Mouse (Mus musculus): ENCODE measurements around the gene Hdac7.

Gene Hdac7

DNA sequence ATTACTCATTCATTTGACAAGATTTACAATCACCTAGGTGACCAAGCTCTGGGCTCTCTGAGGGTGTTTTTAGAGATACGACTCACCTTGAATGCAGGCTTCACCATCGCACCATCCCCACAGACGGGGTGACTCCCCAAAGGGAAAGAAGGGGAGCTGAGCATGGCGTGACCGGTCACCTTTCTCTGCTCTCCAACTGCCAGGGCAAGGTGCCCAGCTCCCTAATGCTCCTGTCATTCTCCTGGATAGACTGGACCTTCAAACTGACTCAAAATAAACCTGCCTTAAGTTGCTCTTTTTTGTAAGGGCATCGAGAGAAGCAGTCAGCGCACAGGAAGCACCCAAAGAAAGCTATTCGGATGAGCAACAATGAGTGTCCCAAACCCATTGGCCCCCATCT is 74.0 kb downstream of the Hdac7 start:
- no peak for DNase-seq (ENCODE audit: low read depth in 1 of 2, low spot score in 2 of 2)

DNA sequence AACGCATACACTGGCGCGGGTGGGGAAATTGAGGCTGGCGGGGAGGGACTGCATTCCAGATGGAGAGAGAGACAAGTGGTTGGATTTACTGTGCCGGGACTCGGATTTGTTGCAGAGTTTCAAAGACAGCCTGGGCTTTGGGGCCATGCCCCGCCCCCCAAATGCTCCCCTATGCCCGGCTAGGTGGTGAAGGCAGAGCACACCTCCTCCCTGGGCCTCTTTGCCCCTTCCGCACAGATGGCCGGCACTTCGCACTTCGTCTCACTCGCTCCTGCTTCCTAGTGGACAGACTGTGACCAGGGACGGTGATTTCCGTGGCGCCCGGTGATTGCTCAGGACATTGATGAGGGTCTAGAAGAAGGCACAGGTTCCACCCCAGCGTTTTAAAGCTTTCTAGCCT is 76.1 kb downstream of the Hdac7 start:
- DNase-seq (ENCODE audit: low read depth in 1 of 2, low spot score in 2 of 2), result no peak

DNA sequence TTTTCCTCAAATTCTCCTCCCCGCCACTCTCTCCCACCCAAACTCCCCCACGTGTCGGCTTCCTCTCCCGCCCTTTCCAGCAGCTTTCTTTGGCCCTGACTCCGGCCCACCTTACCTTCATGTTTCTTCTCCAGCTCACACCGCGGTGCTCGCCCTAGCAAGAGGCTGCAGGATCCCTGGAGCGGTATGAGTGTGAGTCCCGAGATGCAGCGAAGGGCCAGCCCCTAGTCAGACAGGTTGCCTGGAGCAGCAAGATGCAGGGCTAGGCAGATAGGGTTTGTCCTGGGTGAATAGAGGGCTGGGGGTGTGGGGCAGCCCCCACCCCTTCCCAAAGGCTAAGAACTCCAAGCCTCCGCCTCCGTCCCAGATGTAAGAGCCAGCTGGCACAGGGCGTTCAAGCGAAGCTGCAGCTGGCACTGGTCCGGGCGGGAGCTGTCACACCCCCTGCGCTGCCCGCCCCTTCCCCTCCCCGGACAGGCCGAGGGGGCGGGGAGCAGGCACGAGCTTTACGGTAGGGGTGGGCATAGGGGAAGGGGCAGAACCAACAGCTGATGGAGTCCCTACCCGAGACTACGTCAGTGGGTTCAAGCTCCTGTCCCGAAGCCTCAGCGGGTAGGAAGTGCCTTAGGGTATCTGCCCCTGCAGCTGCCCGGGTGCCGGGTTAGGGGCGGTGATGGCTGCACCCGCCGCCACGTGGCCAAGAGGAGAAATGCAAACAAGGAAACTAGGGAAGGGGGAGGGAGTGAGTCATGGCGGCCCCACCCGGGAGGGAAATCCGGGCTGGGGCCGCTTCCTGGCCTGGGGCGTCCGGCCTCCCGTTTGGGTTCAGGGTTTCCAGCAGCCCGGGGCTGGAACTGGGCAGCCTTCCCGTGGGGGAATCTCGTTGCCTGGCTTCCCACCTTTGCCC is 76.8 kb downstream of the Hdac7 start, which contains the start of gene Rapgef3:
Gene Rapgef3 (minus strand): TSS at position 693 of the 907 bp plus-strand sequence.
- DNase-seq (ENCODE audit: low read depth in 1 of 2, low spot score in 2 of 2), result peak in 1 of 2 experiments; percentile 59

DNA sequence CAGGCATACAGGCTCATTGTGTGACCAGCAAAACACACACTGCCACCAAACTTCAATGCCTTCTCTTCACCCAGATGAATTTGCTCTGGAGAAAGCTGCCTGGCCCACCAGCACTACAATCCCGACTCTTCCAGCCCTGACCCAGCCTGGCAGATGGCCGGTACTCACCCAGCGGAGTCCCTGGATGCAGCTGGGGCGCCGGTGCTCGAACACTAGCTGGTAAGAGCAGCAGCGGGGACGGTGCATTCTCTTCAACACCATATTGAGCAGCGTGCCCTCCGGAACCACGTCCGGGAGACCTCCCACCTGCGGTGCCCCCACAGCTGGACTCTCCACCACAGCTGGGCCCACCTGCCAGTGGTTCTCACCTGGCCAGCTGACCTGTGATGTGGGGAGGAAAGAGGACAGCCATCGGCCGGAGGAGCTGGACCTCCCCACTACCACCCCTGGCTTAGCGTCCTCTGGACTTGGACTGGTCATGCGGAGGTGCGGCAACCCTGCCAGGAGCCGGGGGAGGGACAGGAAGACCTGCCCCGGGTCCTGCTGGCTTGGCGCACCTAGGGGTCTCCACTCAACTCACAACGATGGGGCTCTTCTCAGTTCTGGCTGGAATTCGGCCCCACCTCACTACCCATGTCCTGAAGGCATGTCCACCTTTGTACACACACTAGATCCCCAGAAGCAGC is 77.6 kb downstream of the Hdac7 start:
- DNase-seq (ENCODE audit: low read depth in 1 of 2, low spot score in 2 of 2), result no peak

DNA sequence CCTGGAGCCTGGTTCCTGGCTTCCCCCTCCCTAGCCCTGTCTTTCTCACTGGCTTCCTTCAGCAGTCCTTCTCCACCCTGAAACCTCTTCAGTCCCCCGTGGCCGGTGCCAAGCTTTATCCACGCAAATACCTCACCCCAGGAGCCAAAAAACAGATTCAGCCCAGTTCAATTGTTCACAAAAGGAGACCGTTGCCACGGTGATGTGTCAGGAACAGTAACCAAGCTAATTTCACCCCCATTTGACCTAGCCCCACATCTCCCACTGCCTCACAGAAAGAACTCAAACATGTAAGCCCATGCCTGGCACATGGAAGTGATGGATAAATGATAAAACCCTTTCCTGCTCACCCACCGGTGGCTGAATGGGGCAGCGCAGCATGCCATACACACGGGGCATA is 78.1 kb downstream of the Hdac7 start:
- no peak for DNase-seq (ENCODE audit: low read depth in 1 of 2, low spot score in 2 of 2)

DNA sequence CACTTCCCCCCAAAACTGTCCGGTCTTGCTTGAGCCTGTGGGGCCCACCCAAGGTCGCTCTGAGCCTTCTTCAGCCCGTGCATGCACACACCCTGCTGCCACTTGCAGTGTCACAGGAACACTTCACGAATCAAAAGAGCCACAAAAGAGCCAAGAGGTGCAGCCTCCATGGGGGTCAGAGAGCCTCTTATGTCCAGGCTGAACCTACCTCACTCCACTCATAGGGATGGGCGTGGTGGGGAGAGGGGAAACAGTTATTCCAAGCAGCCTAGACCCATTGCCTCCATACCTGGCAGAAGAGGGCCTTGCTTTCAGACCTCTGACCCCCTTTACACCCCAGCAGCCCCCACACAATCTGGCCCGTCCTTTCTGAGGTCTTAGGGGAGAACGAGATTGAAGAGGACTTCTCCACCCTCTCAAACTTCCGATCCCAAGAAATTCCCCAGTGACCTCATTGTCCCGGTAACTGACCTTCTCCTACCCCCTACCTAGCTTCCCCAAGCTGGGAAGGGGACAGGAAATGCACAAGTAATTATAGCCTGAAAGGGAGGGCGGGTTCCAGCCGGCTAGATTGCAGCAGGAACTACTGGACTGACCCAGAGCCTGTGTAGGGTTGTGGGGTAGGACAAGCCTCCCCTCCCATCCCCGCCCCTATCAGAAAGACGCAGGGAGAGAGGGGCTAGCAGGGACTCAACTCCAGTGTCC is 79.1 kb downstream of the Hdac7 start:
- DNase-seq (ENCODE audit: low read depth in 1 of 2, low spot score in 2 of 2), result no peak

DNA sequence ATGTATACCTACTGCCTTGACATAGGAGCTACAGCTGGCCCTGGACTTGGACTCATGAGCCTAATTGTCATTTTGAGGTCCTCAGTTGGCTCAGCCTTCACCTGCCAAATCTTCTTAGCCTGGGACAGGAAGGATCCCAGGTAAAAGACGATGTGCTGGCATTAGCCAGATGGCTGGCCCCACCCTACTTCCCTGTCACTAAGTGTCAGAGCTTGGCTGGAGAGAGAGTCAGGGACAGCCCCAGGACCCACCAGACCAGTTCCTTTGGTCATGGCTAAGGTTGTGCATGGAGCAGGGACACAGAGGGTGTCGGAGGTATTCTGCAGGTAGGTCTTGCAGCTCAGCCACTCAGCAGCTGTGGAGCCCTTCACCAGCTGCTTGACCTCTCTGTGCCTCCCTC is 79.8 kb downstream of the Hdac7 start:
- DNase-seq (ENCODE audit: low read depth in 1 of 2, low spot score in 2 of 2), result no peak

DNA sequence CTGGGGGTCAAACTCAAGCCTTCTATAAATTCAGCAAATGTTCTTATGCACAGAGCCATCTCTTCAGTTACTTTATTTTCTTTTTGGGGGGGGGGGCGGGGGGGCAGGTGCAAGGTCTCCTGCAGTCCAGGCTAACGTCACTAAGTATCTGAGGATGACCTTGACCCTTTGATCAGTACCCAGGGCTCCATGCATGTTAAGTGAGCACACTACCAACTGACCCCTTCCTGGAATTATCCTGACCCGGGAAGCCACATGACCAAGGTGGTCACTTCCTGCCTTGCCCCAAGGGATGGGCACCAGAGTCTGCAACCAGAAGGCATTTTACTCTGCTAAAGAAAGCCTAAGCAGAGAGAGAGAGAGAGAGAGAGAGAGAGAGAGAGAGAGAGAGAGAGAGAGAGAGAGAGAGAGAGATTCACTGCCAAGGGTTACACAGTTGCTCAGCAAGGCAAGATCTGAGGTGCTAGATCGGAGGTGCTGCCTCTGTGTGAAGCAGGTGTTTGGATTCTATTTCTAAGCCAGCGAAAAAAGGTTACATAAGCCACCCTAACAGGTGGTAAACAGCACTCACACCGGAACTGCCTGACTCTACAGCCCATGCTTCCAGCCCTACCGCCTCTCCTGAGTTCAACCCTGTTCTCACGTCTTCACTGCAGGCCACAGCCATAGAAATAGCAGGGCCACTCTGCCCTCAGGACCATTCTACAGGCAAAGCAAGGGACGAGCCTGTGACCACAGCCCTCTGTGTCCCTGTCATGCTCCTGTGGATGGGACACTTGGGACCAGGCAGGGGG is 80.8 kb downstream of the Hdac7 start:
- no peak for DNase-seq (ENCODE audit: low read depth in 1 of 2, low spot score in 2 of 2)

DNA sequence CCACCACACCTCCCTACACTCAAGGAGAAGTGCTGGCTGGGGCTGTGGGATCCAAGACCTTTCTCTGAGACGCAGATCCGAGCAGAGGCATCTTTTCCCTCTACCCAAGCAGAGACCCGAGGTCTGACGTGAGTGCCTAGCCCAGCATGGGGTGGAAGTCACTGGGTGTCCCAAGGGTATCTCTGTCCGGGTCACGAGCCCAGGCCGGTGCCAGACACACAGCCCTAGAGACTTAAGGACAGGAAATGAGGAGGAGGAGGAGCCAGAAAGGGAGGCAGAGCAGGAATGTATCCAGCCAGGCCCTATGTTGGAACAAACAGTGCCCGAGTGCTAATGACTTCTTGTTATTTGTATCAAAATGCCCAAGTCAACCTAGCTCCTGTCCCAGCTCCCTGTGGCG is 81.6 kb downstream of the Hdac7 start:
- DNase-seq (ENCODE audit: low read depth in 1 of 2, low spot score in 2 of 2), result no peak

DNA sequence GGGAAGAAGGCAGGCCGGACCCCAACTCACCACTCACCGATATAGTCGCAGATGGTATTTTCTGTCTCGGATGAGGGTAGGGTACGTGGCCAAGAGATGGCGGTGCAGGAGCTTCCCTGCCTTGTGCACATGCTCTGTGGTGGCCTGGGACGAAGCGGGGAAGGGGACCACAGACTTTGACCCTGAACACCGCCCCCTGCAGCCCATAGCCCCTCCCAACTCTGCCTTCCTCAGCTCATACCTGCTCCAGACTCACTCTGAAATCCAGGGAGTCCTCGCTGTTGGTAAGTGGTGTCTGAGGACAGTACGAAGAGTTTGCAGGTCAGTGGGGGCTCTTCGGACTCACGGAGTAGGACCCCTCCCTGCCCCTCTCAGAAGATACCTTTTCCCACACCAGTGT is 82.9 kb downstream of the Hdac7 start:
- no peak for DNase-seq (ENCODE audit: low read depth in 1 of 2, low spot score in 2 of 2)

DNA sequence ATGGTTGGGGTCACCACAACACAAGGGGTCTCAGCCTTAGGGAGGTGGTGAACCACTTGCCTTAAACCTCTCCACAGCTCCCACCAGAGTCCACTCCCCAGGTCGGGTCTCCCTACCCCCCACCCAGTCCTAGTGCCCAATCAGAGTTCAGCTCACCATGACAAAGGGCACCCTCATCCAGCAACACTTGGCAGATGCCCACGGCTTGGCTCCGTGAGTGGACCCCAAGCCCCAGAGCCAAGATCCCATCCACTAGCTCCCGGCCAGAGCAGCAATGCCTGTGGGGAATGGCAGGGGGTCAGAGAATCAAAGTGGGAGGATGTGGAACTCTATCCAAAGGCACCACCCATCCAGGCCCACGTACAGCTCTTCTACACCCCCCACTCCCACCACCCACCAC is 83.3 kb downstream of the Hdac7 start:
- DNase-seq (ENCODE audit: low read depth in 1 of 2, low spot score in 2 of 2), result no peak

DNA sequence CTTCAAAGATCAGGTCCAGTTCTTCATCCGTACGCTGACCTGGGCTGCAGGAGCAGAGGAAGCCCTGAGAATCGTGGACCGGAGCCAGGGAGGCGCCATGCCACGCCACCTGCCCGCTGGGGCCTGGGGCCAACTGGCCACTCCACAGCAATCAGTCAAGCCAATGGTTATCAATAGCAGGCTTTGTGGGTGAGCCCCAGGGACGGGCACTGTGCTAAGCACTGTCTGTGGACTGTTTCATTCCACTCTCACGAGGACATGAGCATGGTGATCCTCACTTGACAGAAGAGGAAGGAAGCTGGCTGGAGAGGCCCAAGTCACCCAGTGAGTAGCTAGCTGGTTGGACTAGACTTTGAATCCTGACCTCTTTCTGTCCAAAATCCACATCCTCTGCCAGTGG is 84.3 kb downstream of the Hdac7 start:
- no peak for DNase-seq (ENCODE audit: low read depth in 1 of 2, low spot score in 2 of 2)

DNA sequence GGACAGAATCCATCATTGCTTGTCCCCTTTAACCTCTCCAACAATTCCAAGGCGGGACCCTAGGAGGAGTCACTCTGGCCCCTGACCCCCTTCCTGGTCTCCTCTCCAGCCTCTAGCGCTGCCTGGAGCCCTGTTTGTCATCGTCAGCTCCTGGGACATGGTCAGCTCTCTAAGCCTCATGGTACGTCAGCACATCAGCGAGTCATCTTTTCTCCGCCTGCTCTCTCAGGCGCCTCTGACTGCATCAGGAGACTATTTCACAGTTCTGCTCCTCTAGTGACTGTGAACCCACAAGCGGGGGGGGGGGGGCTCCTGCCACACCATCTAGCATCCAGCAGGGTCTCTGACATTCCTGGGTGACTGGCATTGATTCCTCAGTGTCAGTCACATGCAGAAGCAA is 88.9 kb downstream of the Hdac7 start:
- DNase-seq (ENCODE audit: low read depth in 1 of 2, low spot score in 2 of 2), result no peak

DNA sequence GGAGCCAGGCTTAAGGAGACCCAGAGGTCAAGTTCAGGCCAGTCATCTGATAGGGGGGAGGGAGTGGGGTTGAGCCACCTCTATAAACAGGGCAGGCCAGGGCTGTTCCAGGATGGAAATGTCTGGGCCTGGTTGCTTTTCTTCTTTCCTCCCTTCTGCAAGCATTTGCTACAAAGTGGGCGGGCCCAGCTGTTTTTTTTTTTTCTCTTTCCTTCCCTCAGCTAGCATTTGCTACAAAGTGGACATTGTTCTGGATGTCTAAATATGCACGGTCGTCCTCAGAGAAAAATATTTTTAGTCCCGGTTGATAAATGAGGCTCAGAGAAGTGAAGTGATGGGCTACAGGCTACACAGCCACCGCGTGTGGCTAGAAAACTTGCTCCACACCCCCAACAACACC is 89.8 kb downstream of the Hdac7 start:
- DNase-seq (ENCODE audit: low read depth in 1 of 2, low spot score in 2 of 2), result no peak

DNA sequence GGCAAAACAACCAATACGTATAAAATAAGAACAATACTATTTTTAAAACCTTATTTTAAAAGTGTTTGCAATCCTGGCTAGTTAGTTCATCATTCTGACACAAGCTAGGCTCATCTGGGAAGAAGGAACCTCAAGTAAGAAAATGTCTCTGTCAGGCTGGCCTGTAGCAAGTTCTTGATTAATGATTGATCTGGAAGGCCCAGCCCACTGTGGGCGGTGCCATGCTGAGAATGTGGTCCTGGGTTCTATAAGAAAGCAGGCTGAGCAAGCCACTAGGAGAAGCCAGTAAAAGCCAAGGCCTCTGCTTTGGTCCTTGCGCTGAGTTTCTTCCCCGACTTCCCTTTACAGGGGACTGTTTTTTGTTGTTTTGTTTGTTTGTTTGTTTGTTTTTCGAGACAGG is 91.8 kb downstream of the Hdac7 start:
- no peak for DNase-seq (ENCODE audit: low read depth in 1 of 2, low spot score in 2 of 2)

DNA sequence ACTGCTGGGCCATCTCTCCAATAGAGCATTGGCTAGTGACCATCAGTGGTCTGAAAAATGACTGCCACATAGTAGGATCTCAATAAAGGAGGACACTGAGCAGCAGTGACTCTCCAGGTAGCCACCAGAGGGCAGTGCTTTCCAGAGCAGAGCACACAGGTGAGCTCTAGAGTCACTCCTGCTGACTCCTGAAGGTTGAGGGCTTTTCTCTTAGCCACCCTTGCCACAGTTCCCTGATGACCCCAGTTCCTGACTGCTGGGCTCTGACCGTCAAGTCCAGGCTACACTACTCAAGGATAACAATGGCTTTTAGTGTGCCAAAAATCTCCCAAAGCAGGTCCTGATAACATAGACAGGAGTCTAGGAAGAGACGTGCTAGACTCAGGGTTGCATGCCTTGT is 92.6 kb downstream of the Hdac7 start:
- DNase-seq (ENCODE audit: low read depth in 1 of 2, low spot score in 2 of 2), result no peak

DNA sequence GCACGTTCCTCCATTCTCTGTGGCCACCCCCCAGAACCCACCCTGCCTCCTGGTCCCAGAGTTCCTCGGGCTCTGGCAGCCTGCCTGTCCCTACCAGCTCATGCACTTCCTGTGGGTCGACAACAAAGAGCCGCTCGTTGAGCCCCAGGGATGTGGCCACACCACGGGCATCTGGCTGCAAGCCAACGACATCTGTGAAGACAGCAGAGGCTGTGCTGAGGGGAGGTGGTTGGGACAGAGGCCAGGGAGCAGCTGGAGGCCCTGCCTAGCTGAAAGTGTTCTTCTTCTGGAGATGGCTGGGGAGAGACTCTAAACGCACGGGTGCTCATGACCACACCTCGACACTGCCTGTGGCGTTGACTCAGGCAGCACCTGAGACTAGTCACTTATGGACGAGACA is 93.6 kb downstream of the Hdac7 start:
- no peak for DNase-seq (ENCODE audit: low read depth in 1 of 2, low spot score in 2 of 2)

DNA sequence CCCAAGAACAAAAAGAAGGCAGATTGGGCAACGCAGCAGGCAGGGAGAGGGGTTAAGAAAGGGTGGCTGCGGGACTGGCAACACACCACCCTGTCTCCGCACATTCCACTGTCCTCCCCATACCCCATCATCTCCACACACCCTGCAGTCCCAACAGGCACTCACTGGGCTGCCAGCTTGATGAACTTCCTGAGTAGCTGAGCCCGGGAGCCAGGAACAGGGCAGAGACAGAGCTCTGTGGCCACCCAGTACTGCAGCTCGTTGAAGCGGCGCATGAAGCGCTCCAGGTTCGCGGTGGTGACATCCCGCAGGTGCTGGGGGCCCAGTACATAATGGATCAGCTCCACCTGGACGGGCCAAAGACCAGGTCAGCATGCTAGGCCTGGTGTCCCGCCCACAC is 94.5 kb downstream of the Hdac7 start:
- no peak for DNase-seq (ENCODE audit: low read depth in 1 of 2, low spot score in 2 of 2)

DNA sequence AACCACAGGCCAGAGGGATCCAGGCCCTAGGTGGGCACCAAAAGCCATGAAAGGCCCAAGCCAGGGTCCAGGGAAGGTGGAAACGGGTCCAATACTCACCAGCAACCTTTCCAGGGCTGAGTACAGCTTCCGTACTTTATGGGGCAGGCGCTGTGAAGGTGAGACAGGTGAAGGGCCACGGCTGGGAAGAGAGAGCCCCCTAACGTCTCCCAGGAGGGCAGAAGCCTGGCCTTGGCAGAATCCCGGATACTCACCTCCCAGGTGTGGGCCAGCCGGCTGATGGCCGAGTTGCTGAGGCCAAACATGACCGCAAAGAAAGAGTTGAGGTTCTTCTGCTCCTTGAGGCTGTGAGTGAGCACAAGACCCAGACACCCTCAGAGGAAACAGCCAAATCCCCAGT is 94.9 kb downstream of the Hdac7 start:
- no peak for DNase-seq (ENCODE audit: low read depth in 1 of 2, low spot score in 2 of 2)

DNA sequence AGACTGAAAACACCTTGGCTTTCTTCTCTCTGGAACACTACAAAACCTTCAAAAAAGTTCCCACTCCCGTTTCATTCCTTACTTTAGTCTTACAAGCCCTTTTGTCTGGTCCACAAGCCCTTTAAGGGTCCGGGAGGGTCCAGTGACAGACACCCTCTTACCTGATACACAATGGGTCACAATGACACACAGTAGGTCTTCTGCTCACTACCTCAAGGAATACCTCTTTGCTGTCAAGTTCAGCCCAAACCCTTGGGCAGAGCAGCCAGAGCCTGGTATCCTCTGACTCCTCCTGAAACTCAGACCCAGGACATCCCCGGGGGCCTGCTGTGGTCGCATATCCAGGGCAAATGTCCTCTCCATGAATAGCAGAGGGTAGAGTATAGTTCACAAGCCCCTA is 95.3 kb downstream of the Hdac7 start:
- no peak for DNase-seq (ENCODE audit: low read depth in 1 of 2, low spot score in 2 of 2)

DNA sequence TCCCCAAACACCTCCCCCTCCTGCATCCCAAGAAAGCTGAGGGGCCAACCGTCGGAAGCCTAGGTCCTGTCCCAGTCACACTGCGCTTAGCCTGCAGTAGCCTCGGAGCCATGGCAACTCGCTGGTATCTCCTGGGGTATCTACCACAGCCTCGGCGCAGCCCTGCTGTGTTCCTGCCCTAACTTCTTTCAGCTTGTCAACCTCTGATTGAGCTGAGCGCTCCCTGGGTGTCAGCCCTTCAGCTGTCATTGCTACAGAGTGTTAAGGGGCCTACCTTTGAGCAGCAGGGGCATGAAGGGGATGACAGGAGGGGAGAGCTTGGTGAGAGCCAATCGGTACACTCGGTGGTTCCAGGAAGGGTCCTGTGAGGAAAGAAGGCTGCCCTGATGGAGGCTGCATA is 96.0 kb downstream of the Hdac7 start:
- DNase-seq (ENCODE audit: low read depth in 1 of 2, low spot score in 2 of 2), result no peak
